Mouse (Mus musculus) hindlimb bud, embryonic 11.5 days (tissue): ENCODE results near the gene Pik3c2b.
"Not testable (repeated sequence)": the region's sequence is repeated elsewhere in the genome, so short reads cannot be mapped to it uniquely, and the experiment has no call there.

Source experiments
- DNase-seq: peaks from one replicate; pipeline ENCODE4 v3.0.0-alpha.2; 2012; ENCODE audit warnings: low read depth, low spot score; ENCODE audit errors: extremely low spot score

Gene Pik3c2b

GRCm38 (mm10) chr1:133045011-133045860, at the start of gene Pik3c2b:
Gene Pik3c2b, plus strand, starts transcription at chr1:133045667.
- DNase-seq = no peak

GRCm38 (mm10) chr1:133000347-133000746, 45.1 kb upstream of the Pik3c2b start:
- no peak for DNase-seq

- DNase-seq = no peak
Measured at GRCm38 (mm10) chr1:133006571-133006970, 38.9 kb upstream of the Pik3c2b start.

- no peak for DNase-seq
Measured at GRCm38 (mm10) chr1:133011955-133012841, 33.3 kb upstream of the Pik3c2b start.

- DNase-seq = no peak
Measured at GRCm38 (mm10) chr1:133013331-133013730, 32.1 kb upstream of the Pik3c2b start.

- DNase-seq = no peak
Measured at GRCm38 (mm10) chr1:133014196-133014595, 31.3 kb upstream of the Pik3c2b start.

- DNase-seq = no peak
Measured at GRCm38 (mm10) chr1:133016775-133017428, 28.6 kb upstream of the Pik3c2b start.

GRCm38 (mm10) chr1:133018580-133018979, 26.9 kb upstream of the Pik3c2b start:
- no peak for DNase-seq

GRCm38 (mm10) chr1:133019312-133019711, 26.2 kb upstream of the Pik3c2b start:
- DNase-seq = no peak

GRCm38 (mm10) chr1:133020137-133020894, 25.2 kb upstream of the Pik3c2b start:
- DNase-seq = no peak

GRCm38 (mm10) chr1:133021391-133021790, 24.1 kb upstream of the Pik3c2b start:
- no peak for DNase-seq

GRCm38 (mm10) chr1:133021971-133022370, 23.5 kb upstream of the Pik3c2b start:
- DNase-seq = not testable (repeated sequence)

GRCm38 (mm10) chr1:133023723-133024122, 21.7 kb upstream of the Pik3c2b start:
- not testable (repeated sequence) for DNase-seq

- no peak for DNase-seq
Measured at GRCm38 (mm10) chr1:133024426-133024825, 21.0 kb upstream of the Pik3c2b start.

- DNase-seq = peak; percentile 86
Measured at GRCm38 (mm10) chr1:133025051-133025795, 20.2 kb upstream of the Pik3c2b start.

- DNase-seq = not testable (repeated sequence)
Measured at GRCm38 (mm10) chr1:133025796-133026190, 19.7 kb upstream of the Pik3c2b start.

GRCm38 (mm10) chr1:133027126-133027525, 18.3 kb upstream of the Pik3c2b start:
- no peak for DNase-seq

- DNase-seq = no peak
Measured at GRCm38 (mm10) chr1:133027980-133028379, 17.5 kb upstream of the Pik3c2b start.

GRCm38 (mm10) chr1:133029744-133030143, 15.7 kb upstream of the Pik3c2b start:
- no peak for DNase-seq

GRCm38 (mm10) chr1:133030461-133030860, 15.0 kb upstream of the Pik3c2b start, which contains the start of gene Mdm4:
Gene Mdm4, minus strand, starts transcription at chr1:133030561.
- no peak for DNase-seq
